ENCODE assay signal across 8 mouse cellular contexts in the genomic region with DNA sequence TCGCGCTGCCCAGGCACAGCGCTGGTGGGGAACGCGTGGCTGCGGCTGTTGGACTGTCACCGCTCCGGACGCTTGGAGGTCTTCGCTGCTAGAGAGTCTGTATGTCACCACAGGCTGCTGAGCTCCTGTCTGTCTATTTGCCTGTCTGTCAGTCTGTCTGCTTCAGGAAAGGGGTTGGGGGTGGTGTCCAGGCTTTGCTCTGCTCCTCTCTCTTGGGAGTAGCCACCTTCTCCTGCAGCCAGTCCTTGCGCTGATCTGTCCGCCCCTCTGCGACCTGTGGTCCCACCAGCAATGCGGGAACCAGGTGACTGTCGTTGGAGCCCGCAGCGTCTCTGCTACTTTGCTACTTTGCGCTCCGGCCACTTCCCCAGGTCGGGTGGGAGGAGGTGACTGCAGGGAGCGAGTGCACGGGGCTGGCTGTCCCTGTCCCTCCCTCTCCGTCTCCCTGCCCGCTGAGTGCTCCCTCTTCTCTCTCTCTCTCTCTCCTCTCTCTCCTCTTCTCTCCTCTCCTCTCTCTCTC. TPM values are rescaled to one million over a fixed set of nuclear protein-coding genes. Genes with fewer than 3 reads are reported as not detected.
A peak's percentile ranks its signal among the peaks of the same experiment; 100 is the strongest.
DNase-seq lines count a peak whose midpoint lies in the region; ATAC-seq and TF ChIP-seq lines count a peak whose summit lies in the region.

No protein-coding gene starts in this region.

- H3K36me3 ChIP-seq in lung, embryonic 15.5 days = no peaks in the 10 kb centered on the region
- no peaks in the 10 kb centered on the region for H3K36me3 ChIP-seq in liver, postnatal 0 days (replicated peaks; ENCODE audit: insufficient read depth, low read length)

- 0 out of 2 replicates have a peak, but pooled peaks cover 12% of the 10 kb centered on the region for H3K4me1 ChIP-seq in lung, embryonic 15.5 days
- H3K4me1 ChIP-seq in liver, postnatal 0 days (ENCODE audit: insufficient read depth) = no peaks in the 10 kb centered on the region

- DNase-seq in lung, postnatal 14 days = no peak
- DNase-seq in cerebellum, postnatal 25 days = peak; percentile 87
- DNase-seq in liver, postnatal 0 days = no peak
- peak; percentile 58 for DNase-seq in right cerebral cortex, postnatal 25 days
- no peak for DNase-seq in urinary bladder, postnatal 14 days (ENCODE audit: low spot score)

- ATAC-seq in lung, embryonic 15.5 days (ENCODE audit: borderline replicate concordance, extremely low read depth, low FRiP score, low TSS enrichment) = peak; percentile 52; the same call in 1 of the 2 replicates
- peak; percentile 77 for ATAC-seq in granulocyte monocyte progenitor cell, adult 5-6 weeks (replicated peaks; ENCODE audit: poor library complexity, severe bottlenecking)
- ATAC-seq in liver, postnatal 0 days = no peak
- ATAC-seq in erythroblast, adult 5-6 weeks (replicated peaks; ENCODE audit: low FRiP score, poor library complexity, severe bottlenecking) = no peak

- WGBS in lung, embryonic 15.5 days = 2% methylated on average over 24 of the region's 24 CpGs
- WGBS in liver, postnatal 0 days (ENCODE audit: insufficient replicate concordance) = 1% methylated on average over 24 of the region's 24 CpGs

- TF ChIP-seq CTCF in liver, postnatal 0 days (IDR thresholded peaks at IDR 0.05; ENCODE audit: low read depth) = no peak

- H3K9me3 ChIP-seq in lung, embryonic 15.5 days = no peaks in the 10 kb centered on the region
- no peaks in the 10 kb centered on the region for H3K9me3 ChIP-seq in liver, postnatal 0 days (ENCODE audit: low read length)

- peak overlapping the region; percentile 30 for H3K4me3 ChIP-seq in lung, embryonic 15.5 days
- peak overlapping the region; percentile 26 for H3K4me3 ChIP-seq in liver, postnatal 0 days (ENCODE audit: low read depth, low read length)

- peak overlapping the region; percentile 59 for H3K4me2 ChIP-seq in lung, embryonic 15.5 days
- H3K4me2 ChIP-seq in liver, postnatal 0 days (ENCODE audit: low read depth, low read length) = peak overlapping the region; percentile 63

- no peak overlapping the region for H3K9ac ChIP-seq in lung, embryonic 15.5 days
- no peak overlapping the region for H3K9ac ChIP-seq in liver, postnatal 0 days (replicated peaks)

- H3K27me3 ChIP-seq in lung, embryonic 15.5 days = peaks cover 66% of the 10 kb centered on the region
- peaks cover 31% of the 10 kb centered on the region for H3K27me3 ChIP-seq in liver, postnatal 0 days (ENCODE audit: insufficient read depth, low read length)

- no peak overlapping the region for H3K27ac ChIP-seq in lung, embryonic 15.5 days
- no peak overlapping the region for H3K27ac ChIP-seq in liver, postnatal 0 days (ENCODE audit: low read depth)

- TF ChIP-seq EP300 in liver, postnatal 0 days (IDR thresholded peaks at IDR 0.05; ENCODE audit: low read depth) = no peak

RNA-seq across cellular contexts. Expression of gene Arpp21, which starts 1.2 kb away (rescaled TPM):
- polyA plus RNA-seq in lung, embryonic 15.5 days (2015; fragmentation: Nextera tagmentation; extraction: Ambion mirVana) = 1.9 and 5.8 TPM in 2 replicates
- 0.54 TPM in 1 of 2 replicates, not detected in the other for total RNA-seq in granulocyte monocyte progenitor cell, adult 5-6 weeks (2014; fragmentation: Nextera tagmentation)
- total RNA-seq in granulocyte monocyte progenitor cell, adult 5-6 weeks (2017) = 0.05 and 0.09 TPM in 2 replicates
- 0.74 and 1.0 TPM in 2 replicates for polyA plus RNA-seq in liver, postnatal 0 days (2015; fragmentation: Nextera tagmentation; extraction: Ambion mirVana)
- total RNA-seq in erythroblast, adult 5-6 weeks (2015; ENCODE audit: low replicate concordance) = not detected in 2 replicates
- total RNA-seq in erythroblast, adult 5-6 weeks (2017; ENCODE audit: low replicate concordance) = 1.4 TPM in 1 of 2 replicates, not detected in the other

Comparison
In these comparisons a context has a peak if more than half of its experiments do, and no peak if none do; other contexts are left out.
1. ATAC-seq: peak in lung, embryonic 15.5 days (single experiment) and granulocyte monocyte progenitor cell, adult 5-6 weeks (single experiment); none in liver, postnatal 0 days (single experiment) and erythroblast, adult 5-6 weeks (single experiment).
2. DNase-seq: peak in cerebellum, postnatal 25 days (2 of 2) and right cerebral cortex, postnatal 25 days (single experiment); none in lung, postnatal 14 days (single experiment), liver, postnatal 0 days (single experiment) and urinary bladder, postnatal 14 days (single experiment).